Mouse (Mus musculus) ovary, postnatal 10 days (tissue): ENCODE results near the gene Lmod2.

ENCODE experiments used
- DNase-seq: peaks from one replicate; pipeline ENCODE4 v3.0.0; 2022; ENCODE audit warnings: low spot score

The Lmod2 gene

DNA sequence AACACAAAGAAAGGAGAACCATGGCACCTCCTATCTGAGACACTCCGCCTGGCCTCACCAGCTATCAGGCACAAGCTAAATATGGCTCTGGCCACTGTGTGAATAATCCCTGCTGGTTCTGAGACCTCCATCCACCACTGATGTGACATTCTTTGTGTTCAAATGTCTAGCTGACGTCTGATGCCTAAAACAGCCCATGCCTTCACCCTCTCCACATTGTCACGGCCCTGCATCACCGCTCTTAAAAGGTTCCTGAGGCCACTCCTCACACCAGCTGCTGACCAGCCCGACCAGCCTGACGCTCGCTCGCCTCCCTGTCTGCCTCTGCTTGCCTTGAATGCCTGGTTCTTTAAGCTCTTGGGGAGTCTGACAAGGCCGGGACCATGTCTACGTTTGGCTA, at the start of gene Lmod2:
Lmod2 (plus strand) TSS at position 263 of the 400 bp plus-strand sequence.
- DNase-seq: no peak

- no peak for DNase-seq
These were observed 47.8 kb upstream of the Lmod2 start for GRCm38 (mm10) chr6:24549801-24550200.

GRCm38 (mm10) chr6:24552046-24552445, 45.5 kb upstream of the Lmod2 start:
- no peak for DNase-seq

DNA sequence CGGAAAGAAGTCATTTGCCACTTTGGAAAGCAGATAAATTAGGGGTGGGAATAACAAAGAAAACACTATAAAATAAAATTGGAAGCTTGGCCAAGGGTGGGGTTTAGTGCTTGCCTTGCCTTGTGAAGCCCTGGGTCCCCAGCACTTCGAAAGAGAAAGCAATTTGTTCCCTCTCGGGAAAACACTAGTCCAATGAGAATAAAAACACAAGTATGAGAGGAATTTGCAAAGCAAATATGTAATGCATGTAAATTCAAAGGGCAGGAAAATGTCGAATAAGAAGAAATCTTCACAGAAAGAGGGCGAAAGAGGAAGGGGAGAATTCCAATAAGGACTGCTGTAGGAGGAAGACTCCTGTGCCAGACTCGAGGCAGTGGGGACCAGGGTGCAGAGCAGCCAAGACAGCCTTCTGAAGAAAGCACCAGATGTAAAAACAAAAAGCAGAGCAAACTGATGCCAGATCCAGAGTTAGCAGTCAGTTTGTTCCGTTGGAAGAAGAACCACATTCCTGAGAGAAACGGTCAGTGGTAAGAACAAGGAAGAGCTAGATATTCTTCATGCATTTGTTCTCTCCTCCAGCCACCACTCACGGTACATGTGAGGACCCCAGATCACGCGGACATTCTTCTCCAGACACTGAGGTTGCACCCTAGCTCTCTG, 43.0 kb upstream of the Lmod2 start:
- no peak for DNase-seq

GRCm38 (mm10) chr6:24555488-24555887, 42.1 kb upstream of the Lmod2 start:
- no peak for DNase-seq

DNA sequence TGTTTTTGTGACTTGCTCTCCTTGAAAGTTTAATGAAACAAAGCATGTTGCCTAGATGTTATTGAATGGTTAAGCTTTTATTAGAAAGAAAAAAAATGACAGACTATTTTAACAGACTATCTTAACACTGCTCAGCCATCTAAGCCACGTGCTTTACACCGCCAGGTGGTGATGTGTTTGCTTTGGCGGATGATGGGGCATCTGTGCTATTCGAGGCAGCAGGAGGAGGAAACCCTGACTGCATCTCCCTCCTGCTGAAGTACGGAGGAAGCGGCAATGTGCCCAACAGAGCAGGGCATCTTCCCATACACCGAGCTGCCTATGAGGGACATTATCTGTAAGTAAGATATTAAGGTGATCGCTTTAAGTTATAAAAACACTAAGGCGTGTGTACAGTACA, 33.5 kb upstream of the Lmod2 start:
- DNase-seq: no peak

DNA sequence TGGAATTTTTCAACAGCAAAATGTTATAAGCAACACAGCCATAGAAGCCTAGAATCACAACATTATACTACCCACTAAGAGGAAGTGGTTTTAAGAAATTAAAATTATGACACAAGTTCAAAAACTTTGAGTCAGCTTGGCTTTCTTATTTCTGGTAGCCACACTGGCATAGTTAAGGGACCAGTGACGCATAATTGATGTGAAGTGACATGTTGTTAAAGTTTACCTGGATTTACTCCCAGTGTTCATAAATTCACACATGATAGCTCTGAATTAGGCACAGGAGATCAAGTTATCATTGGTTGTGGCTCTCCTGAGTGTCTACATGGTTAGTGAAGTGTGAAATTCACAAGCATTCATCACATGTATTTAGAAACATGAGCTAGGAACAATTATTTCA, 32.7 kb upstream of the Lmod2 start:
- no peak for DNase-seq

GRCm38 (mm10) chr6:24568963-24569362, 28.6 kb upstream of the Lmod2 start:
- DNase-seq: no peak

DNA sequence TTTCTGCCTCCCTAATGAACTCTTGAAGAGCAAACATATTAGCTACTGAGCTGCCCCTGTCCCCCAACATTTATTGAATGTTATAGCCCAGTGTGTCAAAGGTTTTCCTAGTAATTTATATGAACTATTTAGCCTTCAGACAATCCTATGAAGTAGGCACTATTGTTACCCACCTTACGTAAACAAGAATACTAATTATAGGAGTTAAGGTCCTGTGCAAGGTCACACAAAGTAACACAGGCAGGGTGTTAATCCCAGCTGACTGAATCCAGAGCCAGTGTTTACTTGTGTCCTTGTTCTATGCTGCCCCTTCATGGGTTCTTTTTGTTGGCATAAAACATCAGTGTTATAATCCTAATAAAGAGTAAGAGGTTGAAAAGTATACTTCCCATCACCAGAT, 27.9 kb upstream of the Lmod2 start:
- DNase-seq: no peak

- DNase-seq: no peak
These were observed 27.3 kb upstream of the Lmod2 start for GRCm38 (mm10) chr6:24570278-24570677.

- no peak for DNase-seq
These were observed 26.4 kb upstream of the Lmod2 start for GRCm38 (mm10) chr6:24571126-24571525.

DNA sequence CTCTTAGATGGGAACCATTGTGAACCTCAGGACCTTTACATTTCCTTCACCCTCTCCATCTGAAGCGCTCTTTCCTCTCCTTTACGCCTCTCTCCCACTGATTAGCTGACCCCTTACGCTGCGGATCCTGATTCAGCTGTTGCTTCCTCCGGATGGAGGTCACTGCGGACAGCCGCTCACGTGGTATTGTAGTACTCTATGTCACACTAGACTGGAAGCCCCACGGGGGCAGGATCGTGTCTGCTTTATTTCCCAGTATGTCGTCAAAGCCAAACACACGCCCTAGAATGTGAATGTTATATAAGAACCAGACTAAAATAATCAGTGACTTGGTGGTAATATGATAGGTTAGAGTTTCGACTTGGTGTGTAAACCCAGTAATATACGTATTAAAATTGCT, 25.1 kb upstream of the Lmod2 start:
- DNase-seq: no peak

DNA sequence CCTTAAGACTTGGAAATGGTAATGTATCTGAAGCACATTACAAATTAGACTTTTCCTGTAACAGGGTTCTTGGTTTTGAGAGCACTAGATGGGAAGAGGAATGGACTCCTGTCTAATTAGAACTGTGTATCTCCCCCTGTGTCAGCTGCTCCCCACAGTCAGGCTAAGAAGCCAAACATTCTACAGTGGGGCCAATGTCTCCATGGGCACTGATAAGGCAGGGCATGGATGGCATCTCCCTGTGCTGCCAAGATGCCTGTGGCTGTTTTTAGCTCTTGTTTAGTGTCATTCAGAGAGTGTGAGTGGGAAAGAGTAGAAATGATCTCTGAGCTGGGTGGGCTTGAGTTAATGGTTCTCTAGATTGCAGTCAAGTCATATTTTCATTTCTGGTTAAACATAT, 24.2 kb upstream of the Lmod2 start:
- DNase-seq: no peak

DNA sequence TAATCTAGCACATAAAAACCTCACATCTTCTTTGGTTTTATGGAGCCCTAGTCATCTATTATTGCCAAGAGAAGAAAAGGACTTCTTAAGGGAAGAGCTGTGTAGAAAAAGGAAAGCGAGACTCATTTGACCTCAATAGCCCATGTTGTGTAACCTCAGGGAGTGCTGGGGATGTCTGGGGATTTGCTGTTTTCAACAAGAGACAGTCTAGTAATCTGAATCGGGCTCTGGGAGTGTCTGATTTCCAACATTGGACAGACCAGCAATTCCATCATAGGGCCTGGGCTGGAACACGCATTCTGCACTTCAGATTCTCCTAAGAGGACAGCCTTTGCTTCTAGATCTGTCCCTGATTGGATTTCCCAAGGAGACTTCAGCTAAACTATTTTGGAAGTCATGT, 14.1 kb upstream of the Lmod2 start:
- DNase-seq: no peak

GRCm38 (mm10) chr6:24585431-24586310, 11.9 kb upstream of the Lmod2 start:
- DNase-seq: no peak

- no peak for DNase-seq
These were observed 10.7 kb upstream of the Lmod2 start for GRCm38 (mm10) chr6:24586885-24587284.

- no peak for DNase-seq
These were observed 7.3 kb upstream of the Lmod2 start for GRCm38 (mm10) chr6:24590282-24590681.

- DNase-seq: no peak
These were observed 5.9 kb upstream of the Lmod2 start for GRCm38 (mm10) chr6:24591525-24592218.

DNA sequence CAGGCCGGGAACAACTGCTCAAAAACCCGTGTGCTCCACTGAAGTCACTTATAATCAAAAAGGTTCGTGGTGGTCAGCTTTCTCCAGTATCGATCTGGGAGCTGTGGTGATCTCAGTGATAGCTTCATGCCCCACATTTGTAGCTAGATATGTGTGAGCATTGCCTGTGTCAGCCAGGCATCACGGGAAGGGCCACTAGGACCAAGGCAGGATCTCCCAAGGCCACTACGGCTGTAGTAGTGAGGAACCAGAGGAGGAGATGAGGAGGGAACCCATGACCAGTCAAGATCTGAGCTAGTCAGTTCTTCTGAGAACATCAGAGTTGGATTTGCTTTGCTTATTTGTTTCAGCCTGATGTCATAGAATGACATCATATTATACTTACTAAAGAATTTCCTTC, 1.6 kb downstream of the Lmod2 start:
- no peak for DNase-seq

DNA sequence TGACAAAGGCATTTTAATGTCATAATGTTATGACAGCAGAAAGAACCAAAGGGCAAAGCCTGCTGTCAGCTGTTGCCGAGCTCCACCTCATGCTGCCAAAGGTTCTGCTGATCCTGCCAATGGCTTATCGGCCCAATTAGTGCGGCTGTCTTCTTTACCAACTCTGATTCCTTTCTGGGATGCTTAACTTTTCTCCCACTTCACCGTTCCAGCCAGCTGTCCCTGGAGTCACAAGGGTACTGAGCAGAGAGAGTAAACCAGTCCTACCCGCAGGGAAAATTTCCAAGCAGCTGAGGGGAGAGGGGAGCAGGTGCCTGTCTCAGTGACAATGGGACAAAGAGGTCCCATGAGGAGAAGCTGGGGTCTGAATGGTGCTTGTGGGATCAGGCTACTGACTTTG, 2.1 kb downstream of the Lmod2 start:
- no peak for DNase-seq

GRCm38 (mm10) chr6:24600134-24600533, 2.6 kb downstream of the Lmod2 start:
- DNase-seq: no peak

DNA sequence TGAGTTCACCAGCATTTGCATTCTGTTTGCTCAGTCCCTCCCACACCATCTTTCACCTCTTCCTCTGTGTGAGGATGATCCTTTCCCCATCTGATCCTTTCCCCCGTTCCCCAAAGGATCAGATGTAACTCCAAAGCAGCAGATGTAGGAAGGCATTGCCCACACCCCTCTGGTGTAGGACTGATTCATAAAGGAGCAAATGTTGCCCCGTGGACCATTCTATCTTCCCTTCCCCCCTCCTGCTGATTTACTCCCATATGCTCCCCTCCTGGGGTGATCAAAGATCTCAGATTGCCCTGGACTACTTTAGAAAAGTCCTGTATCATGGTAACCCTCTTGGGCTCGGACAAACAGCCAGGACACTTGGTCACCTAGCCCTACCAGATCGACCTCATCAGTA, 3.2 kb downstream of the Lmod2 start:
- no peak for DNase-seq

DNA sequence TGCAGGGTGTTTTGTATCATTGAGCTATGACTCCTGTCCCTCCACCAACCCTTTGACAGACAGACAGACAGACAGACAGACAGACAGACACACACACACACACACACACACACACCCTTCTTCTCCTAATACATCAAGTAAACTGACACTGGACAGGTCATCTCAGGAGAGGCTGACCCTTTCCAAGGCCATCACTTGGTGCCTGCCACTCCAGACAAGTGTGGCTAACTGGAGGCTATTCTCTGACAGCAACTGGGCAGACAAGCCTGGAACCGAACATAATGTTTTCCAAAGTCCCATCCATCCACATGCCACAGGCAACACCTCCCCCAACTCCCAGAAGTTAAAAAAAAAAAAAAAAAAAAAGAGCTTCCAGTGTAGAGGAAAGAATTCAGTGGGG, 4.1 kb downstream of the Lmod2 start:
- DNase-seq: no peak
